Mouse (Mus musculus) testis, postnatal 14 days (tissue): Measurements from ENCODE around the gene Spata33.
"Not testable (repeated sequence)": the region's sequence is repeated elsewhere in the genome, so short reads cannot be mapped to it uniquely, and the experiment has no call there.

Experiments
- DNase-seq: peaks from one replicate; pipeline ENCODE4 v3.0.0; 2021; ENCODE audit warnings: low spot score

Gene Spata33

DNA sequence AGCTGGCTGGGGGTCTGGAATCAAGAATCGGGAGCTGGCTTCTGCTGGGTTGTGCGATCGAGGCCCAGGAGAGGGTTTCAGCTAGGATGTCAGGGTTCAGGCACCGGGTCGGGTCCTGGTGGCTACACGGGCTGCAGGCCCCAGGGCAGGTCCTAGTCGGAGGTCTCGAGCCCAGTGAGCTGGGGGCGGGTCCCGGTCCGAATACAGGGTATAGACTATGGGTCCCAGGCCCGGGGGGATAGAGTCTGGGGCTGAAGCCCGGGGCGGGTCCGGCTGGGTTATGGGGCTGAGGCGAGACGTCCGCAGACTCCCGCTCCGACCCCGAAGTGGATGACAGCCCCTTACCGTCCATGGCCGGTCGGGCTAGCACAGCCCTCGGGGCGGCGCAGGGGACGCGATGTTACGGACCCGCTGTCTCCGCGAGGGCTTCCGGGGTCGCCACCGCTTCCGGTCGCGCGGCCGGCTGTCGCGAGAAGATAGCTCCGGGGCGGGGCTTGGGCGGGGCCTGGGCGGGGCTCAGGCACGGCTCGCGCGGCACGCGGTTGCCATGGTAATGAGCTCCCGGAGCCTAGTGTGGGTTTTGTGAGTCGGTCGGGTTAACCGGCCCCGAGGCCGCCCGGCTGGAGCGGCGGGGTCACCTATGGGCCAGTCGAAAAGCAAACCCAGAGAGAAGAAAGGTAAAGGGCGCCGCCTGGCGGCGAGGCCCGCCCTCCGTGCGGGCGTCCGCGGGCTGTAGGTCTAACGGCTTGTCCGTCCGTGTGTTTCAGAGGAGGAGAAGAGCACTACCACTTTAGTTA lies at the start of gene Spata33, which contains the start of gene Chmp1a:
Gene Spata33, plus strand, starts transcription at position 512 of the 797 bp plus-strand sequence.
Gene Chmp1a, minus strand, starts transcription at position 443 of the 797 bp plus-strand sequence.
- peak; percentile 95 for DNase-seq

- DNase-seq, result peak; percentile 51
Measured at GRCm38 (mm10) chr8:123181391-123181790, 31.2 kb upstream of the Spata33 start.

- peak; percentile 74 for DNase-seq
Measured at GRCm38 (mm10) chr8:123185566-123186409, 26.8 kb upstream of the Spata33 start, which contains the start of gene Dpep1. Dpep1 (plus strand) TSS chr8:123186242.

DNA sequence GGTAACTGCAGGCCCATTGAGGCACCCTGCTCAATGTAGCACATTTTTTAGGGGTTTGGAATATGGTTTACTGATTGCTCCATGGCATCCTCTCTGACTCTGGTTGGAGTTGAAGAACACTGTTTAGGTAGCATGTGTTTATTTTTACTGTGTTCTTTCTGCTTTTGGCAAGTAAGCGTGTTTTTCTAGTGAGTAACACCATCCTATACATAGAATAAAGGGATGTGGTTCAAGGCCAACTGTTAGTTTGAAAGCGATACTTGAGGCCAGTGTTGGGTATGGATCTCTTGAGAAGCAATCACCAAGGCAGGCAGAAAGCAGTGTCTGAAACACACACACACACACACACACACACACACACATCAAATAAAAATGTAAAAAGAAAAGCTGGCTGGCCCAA lies 24.6 kb upstream of the Spata33 start:
- DNase-seq, result no peak

DNA sequence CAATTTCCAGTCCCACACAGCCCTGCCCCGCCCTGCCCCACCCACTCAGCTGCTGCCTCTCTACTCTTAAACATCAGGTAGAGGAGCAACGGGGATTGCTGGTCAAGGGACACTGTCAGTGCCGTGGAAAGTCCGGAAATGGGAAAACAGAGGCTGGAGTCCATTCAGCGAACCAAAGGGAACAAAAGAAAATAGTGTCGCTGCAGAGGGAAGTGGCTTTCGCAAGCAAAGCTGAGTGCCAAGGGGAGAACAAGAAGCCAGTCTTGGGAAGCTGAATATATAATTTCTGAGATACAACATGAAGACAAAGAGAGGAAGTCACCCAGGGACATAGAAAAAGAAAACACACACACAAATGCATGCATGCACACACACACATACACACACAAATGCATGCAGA lies 23.8 kb upstream of the Spata33 start:
- no peak for DNase-seq

DNA sequence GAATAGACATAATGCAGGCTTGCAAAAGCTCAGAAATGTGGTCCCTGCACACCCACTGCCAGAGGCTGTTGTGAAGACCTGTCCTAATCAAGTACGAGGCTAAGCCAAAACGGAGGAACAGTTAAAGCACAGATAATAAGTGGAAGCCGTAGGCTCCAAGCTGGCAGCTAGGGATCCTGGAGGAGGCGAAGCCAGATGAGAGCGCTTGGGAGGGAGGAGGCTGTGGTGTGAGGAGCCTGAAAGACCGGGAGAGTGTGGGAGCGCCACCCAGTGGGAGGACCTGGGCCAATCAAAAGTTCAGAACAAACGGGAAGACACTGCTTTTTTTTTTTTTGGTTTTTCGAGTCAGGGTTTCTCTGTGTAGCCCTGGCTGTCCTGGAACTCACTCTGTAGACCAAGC lies 22.0 kb upstream of the Spata33 start:
- DNase-seq, result peak; percentile 69

- no peak for DNase-seq
Measured at GRCm38 (mm10) chr8:123191908-123192307, 20.7 kb upstream of the Spata33 start.

GRCm38 (mm10) chr8:123193771-123194170 lies 18.9 kb upstream of the Spata33 start:
- no peak for DNase-seq

- not testable (repeated sequence) for DNase-seq
Measured at GRCm38 (mm10) chr8:123197016-123197415, 15.6 kb upstream of the Spata33 start.

DNA sequence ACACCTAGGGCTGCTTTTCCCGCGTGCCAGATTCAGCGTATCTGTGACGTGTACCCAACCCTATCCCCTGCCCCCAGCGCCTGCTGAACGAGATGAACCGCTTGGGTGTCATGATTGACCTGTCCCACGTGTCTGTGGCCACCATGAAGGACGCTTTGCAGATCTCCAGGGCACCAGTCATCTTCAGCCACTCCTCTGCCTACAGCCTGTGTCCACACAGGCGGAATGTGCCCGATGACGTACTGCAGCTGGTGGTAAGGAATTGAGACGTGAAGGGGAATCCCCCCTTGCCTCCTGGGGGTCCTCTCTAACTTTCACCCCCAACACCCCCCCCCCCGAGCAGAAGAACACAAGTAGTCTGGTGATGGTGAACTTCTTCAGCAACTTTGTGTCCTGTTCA lies 12.8 kb upstream of the Spata33 start:
- DNase-seq, result no peak

DNA sequence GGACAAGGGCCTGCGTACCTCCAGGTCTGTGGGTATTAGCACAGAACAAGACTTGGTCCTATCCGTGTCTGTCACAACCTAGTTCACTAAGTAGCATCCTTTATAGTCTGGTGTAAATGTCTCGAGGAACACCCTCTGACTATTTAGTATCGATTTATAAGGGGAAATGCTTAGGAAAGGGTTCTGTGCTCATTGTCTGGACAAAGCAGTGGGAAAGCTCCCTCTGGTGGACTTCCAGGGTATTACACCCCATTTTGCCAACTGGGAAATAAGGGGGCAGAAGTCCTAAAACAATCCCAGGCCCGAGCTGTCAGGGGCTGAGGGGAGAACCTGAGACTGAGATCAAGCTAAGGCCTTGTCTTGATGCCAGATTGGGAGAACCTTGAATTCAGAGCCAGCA lies 10.3 kb upstream of the Spata33 start:
- peak; percentile 66 for DNase-seq

GRCm38 (mm10) chr8:123203571-123203970 lies 9.1 kb upstream of the Spata33 start:
- DNase-seq, result no peak

GRCm38 (mm10) chr8:123211876-123212275 lies 756 bp upstream of the Spata33 start:
- no peak for DNase-seq

- DNase-seq, result no peak
Measured at GRCm38 (mm10) chr8:123213118-123213772, 613 bp downstream of the Spata33 start.

- no peak for DNase-seq
Measured at GRCm38 (mm10) chr8:123215430-123215829, 2.8 kb downstream of the Spata33 start.

DNA sequence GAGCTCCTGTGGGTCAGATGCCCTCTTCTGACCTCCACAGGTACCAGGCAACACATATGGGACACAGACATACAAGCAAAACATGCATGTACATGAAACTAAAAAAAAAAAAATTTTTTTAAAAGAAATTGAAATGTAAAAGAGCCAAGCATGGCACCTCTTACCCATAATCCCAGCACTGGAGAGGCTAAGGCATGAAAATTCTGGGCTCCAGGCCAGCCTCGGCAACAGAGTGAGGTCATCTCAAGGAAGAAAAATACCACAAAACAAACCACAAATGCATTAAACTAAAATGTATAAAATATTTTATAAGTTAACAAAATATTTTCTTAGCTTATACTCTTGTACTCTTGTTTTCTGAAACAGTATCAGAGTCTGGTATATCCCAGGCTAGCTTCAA lies 8.3 kb downstream of the Spata33 start:
- no peak for DNase-seq

GRCm38 (mm10) chr8:123224278-123225266 lies 11.9 kb downstream of the Spata33 start, which contains the start of gene Cdk10:
Cdk10 (plus strand) TSS chr8:123224842.
- peak; percentile 92 for DNase-seq

DNA sequence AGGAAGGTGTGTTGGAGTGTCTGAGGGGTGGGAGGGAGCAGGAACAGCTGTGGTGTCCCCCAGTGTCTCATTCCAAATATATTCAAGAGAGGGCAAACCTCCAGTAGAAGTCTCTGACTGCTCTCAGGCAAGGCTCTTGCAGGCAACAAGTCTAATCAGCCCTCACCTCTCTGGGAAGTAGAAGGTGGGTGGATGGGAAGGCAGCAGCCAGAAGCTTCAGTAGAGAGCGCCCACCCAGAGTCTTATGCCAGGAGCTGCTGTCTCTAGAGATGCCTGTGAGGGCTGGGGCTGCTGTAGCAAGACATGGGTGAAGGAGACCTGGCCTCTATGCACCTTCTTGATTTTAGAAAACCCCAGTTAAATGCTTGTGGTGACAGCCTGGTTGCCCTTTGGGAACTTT lies 15.8 kb downstream of the Spata33 start:
- DNase-seq, result no peak

- DNase-seq, result not testable (repeated sequence)
Measured at GRCm38 (mm10) chr8:123230326-123230725, 17.7 kb downstream of the Spata33 start.

- DNase-seq, result no peak
Measured at GRCm38 (mm10) chr8:123231742-123232141, 19.1 kb downstream of the Spata33 start.

- DNase-seq, result no peak
Measured at GRCm38 (mm10) chr8:123232553-123232952, 19.9 kb downstream of the Spata33 start.
